Mouse (Mus musculus) layer of hippocampus, adult 8-10 months (tissue): ENCODE data around the gene Ranbp3l. TPM values are rescaled to one million over a fixed set of nuclear protein-coding genes. Genes with fewer than 3 reads are reported as not detected.
A peak's percentile ranks its signal among the peaks of the same experiment; 100 is the strongest.

Experiments used
- DNase-seq, 2 experiments: peaks; one replicate each; pipeline ENCODE4 v3.0.0; 2022; ENCODE audit warnings: low spot score in 2 of 2
- total RNA-seq, 4 experiments: library from RNA; stranded (reverse); gene quantifications; 2 replicates each; pipeline ENCODE4 v1.2.4; 2022

Gene Ranbp3l
- total RNA-seq, 4 experiments from 2014 or later, result 10.5 to 11.9 (median 11.6) TPM

DNA sequence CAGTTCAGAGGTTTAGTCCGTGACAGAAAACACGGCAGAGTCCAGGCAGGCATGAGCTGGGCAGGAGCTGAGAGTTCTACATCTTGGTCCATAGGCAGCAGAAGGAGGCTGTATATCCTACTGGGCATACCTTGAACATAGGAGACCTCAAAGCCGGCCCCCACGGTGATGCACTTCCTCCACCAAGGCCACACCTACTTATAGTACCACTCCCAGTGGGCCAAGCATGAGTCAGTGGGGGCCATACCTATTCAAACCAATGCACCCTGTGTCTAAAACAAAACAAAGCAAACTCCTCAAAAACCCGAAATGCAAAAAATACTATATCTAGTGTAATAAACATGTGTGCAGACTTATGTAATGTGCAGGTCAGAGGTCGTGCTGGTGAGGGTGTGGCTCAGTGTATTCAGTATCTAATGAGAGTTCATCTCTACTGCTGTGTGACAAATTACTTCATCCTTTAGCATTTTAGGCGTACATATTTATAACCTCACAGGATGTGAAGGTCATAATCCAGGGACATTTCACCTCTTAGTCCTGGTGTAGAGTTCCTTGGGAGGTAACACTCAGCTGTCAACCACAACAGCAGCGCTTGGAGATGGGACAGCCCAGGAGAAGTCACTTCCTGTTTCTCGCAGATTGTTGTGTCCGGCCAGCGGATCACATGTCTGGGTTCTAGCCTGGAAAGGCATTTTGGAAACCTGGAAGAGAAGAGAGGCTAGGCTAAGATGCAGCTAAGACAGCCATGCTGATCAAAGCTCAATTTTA is 126.0 kb downstream of the Ranbp3l start:
- DNase-seq, result no peak

DNA sequence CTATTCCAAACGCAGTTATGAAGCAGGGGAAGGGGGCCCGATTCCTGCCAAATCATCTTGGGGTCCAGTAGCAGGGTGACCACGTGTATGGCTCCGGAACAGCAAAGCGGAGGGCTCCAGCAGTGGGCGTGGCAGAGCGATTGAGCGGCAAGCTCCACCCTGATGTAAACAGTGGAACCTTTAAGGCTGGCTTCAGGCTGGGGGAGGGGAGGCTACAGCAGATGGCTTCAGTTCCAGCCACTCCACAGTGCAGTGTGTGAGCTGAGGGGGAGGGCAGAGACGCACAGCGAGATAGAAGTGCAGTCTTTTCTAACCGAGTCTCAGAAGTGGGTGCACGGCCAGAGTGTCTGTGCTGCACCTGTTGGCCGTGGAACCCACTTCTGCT is 126.6 kb downstream of the Ranbp3l start:
- DNase-seq, result peak; percentile 37 to 56

DNA sequence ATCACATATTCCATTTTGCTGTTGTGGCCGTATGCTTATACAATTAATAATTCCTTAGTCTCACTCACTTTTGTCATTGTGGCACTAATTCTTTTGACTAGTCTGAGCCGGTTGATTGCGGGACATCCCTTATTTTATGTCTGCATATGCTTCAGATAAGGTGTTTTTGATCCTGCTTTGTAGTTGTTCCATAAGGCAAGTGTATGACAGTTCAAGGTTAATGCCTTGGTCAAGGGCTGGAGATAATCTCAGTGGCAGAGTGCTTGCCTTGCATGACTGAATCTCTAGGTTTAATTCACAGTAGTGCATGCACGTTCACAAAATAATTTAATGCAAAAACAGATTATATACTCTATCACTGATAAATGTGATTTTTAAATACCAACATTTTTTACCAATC is 129.1 kb downstream of the Ranbp3l start:
- no peak for DNase-seq

DNA sequence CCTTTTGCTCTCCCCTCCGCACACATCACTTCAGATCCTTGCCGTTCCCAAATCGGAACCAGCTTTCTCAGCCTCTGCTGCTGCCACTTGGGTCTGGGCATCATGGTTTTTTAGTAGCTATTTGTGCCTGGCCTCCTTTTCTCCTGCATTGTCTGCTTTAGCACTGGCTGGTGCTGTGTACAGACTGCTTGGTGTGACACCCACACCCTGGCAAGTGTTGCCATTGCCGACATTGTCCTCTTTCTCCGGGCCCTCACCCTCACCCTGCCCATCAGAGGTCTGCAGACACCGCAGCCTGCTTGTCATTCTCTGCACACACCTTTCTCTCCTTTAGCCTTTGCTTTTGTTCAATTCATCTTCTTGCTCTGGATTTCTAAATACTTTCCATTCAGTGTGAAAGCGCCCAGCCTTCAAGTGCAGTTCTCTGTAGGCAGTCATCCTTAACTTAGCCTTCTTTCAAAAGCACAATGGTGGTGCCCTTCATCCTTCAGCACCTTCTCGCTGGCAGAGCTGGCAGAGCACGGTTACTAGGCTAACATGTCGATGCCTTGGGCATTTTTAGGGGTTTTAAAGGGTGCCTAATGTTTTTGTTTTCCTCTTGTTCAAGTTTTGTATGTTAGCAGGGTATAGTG is 132.8 kb downstream of the Ranbp3l start:
- DNase-seq, result no peak

DNA sequence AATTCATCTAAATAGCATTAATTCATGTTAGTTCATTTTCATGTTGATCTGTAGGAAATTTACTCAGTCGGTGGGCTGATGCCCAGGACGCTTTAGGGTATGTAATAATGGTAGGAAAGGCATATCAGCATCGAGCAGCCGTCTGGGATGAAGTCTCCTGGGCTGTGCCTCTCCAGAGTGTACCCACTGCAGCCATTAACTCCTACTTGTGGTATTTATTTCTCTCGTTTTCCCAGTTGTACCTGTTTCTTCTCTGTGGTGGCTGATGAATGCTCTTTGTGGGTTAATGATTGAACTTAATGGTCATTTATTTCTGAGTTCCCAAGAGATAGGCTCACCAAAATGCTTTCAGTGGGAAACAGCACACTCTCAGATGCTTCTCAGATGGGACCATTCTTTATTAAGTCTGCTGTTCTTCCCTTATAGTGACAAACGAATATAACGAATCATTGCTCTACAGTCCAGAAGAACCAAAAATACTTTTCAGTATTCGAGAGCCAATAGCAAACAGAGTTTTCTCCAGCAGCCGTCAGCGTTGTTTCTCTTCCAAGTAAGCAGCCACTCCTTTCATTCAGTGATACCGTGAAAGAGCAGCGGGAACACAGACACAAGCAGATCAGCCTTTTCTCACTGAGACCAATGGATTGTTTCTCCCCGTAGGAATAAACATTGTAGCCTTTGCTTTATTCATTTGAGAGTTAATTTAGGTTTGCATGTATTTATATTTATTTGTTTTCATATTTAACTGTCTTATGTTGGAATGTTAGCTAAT is 138.7 kb downstream of the Ranbp3l start:
- DNase-seq, result no peak

DNA sequence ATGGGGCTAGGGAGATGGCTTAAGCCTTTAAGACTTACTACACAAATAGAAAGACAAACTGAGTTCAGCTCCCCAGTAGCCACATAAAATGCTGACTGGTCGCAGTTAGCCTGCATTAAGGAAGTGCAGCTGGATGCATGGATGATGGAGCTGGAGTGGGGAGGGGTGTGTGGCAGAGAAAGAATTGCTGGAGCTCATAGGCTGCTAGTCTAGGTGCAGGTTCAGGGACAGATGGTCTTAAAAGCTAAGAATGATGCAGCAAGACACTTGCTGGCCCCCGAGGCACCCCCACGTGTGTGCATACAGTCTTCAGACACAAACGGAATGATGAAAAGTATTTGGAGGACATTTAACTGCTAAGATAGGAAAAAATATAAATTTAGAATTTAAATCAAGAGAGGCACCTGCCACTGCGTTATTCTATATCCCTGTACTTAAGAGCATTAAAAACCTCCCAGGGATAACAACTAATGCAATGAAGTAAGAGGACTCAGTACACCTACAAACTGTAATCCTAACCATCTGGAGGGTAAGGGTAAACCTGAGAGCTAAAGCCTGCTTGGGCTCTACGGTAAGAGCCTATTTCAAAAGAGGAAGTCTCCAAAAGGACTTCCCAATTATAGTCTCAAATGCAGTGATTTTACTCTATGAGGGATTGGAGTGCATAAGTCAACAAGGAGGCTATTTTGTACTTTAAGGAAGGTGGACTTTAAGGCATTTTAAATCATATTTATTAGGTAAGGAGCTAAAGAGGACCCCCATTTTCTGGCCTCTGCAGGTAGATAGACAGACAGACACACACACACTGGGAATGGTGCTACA is 143.0 kb downstream of the Ranbp3l start:
- no peak for DNase-seq

DNA sequence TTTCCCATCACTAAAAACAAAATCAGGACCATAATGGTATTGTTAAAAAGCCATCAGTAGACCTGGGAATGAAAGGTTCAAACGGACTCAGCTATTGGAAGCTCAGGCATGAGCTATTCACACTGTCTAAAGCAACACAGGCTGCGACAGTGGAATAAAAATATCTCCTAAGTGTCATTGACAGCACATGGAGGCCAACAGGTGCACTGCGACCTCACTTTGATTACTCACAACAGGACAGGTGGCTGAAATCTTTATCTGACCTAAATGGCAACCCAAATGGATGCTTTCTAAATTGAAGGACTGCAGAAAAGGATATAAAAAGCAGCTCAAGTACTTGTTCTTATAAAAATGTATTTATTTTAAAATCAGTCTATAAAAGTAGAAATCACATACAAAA is 143.9 kb downstream of the Ranbp3l start:
- no peak for DNase-seq

DNA sequence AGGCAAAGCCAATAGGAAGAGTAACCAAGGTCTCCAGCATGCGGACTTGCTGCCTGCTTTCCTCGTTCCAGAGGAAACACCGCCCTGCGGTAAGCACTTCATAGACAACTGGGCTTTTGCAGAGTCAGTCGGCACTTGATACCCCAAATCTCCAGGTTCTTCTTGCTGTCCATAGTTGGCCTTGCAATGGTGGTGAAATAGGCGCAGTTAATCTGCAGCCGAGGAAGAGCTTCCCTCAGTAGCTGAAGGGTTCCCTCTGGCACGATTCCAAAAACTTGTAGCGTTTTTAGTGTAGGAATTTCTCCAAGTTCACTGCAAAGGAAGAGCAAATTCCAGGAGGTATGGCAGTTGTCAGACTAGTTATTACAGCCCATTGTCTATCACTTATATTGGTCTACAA is 145.8 kb downstream of the Ranbp3l start:
- no peak for DNase-seq

DNA sequence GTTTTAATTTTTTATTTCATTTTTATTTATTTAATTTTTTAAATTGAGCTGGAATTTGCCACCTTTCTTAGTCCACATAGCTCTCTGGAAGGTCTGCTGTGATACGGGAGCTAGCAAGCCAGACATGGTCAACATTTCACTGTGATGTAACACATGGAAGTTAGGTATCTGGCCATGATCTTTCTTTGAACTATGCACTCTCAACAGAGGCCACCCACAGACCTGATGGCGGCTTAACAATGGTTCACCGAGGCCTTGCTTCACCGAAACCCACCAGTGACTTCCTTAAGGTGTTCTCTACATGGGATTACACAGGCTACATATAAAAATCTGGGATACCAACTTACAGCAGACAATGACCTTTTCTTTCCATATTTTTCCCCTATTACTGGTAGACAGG is 146.4 kb downstream of the Ranbp3l start:
- DNase-seq, result no peak

DNA sequence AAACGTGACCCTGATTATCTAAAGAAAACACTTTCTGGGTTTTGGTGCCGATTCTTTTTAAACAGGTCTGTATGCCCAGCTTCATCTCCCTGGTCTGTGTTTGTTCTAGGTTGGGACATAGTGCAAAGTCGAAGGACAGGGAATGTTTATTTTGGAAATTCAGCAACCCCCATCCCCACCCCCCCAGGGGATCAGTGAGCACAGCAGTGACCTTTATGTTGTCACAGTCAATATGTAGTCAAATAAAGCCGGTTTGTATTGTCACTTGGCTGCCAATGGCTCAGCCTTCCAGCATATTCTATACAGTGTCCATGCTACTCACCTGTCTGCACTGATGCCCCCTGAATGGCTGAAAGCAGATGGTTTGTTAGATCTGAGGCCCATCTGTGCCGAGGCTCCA is 146.8 kb downstream of the Ranbp3l start:
- no peak for DNase-seq

Other genes starting within 250 kb of the Ranbp3l start
- gene Nadk2, start 103.3 kb downstream of the Ranbp3l start, total RNA-seq, result 10 to 100 TPM; 59.8 to 67.1 (median 66.8) TPM
- 10 to 100 TPM; 55.1 to 68.4 (median 60.5) TPM for gene Lmbrd2, start 172.6 kb downstream of the Ranbp3l start, total RNA-seq
- gene Skp2, start 187.5 kb downstream of the Ranbp3l start, total RNA-seq, result 1 to 10 TPM; 5.3 to 6.7 (median 5.9) TPM